Mouse (Mus musculus) heart, embryonic 10.5 days (tissue): Measurements from ENCODE around the gene Mas1. TPM values are rescaled to one million over a fixed set of nuclear protein-coding genes. Genes with fewer than 3 reads are reported as not detected.

ENCODE experiments used
- microRNA-seq: library from miRNA; unstranded; fragments of <30 nt; microRNA quantifications from one replicate; pipeline ENCODE4, GENCODE M21; 2017
- polyA plus RNA-seq: library from polyadenylated mRNA; unstranded; fragments of >200 nt; fragmentation: Nextera tagmentation; extraction: Ambion mirVana; gene quantifications from 2 replicates; pipeline ENCODE4 v1.2.1, GENCODE M21; 2016

Gene Mas1
- polyA plus RNA-seq, 1 experiment from 2014 or later: 0.30 TPM

Small RNA genes within 50 kb of the gene (microRNA-seq; reads per million reads assigned to microRNA genes)
- not detected for gene Gm24085

Other genes with a start within 250 kb of the Mas1 start
- gene Slc22a1, start 192.3 kb downstream of the Mas1 start, polyA plus RNA-seq: 0.39 and 1.1 TPM in 2 replicates
- 141 and 272 TPM in 2 replicates for gene Igf2r, start 98.5 kb downstream of the Mas1 start, polyA plus RNA-seq
- gene Mrgprh, start 7.9 kb upstream of the Mas1 start, polyA plus RNA-seq: 0.07 TPM in 1 of 2 replicates, not detected in the other
- gene Pnldc1, start 42.1 kb upstream of the Mas1 start, polyA plus RNA-seq: 1.4 and 2.5 TPM in 2 replicates
- gene Tcp1, start 47.6 kb upstream of the Mas1 start, polyA plus RNA-seq: 440 and 487 TPM in 2 replicates
- 203 and 208 TPM in 2 replicates for gene Mrpl18, start 48.2 kb upstream of the Mas1 start, polyA plus RNA-seq
- gene Acat3, start 72.5 kb upstream of the Mas1 start, polyA plus RNA-seq: 0.30 and 0.31 TPM in 2 replicates
- gene Acat2, start 92.6 kb upstream of the Mas1 start, polyA plus RNA-seq: 95.8 and 146 TPM in 2 replicates
- 74.4 and 87.6 TPM in 2 replicates for gene Wtap, start 126.0 kb upstream of the Mas1 start, polyA plus RNA-seq
- 213 and 293 TPM in 2 replicates for gene Sod2, start 138.7 kb upstream of the Mas1 start, polyA plus RNA-seq
- not detected in 2 replicates for gene Gpr31b, start 184.2 kb upstream of the Mas1 start, polyA plus RNA-seq
- 0.17 TPM in 1 of 2 replicates, not detected in the other for gene Tcp10b, start 193.0 kb upstream of the Mas1 start, polyA plus RNA-seq